Mouse (Mus musculus): ENCODE results near the gene Nrxn3.

- TF ChIP-seq FLI1 (IDR thresholded peaks at IDR 0.05; ENCODE audit: low read length): no peak
- no peak for TF ChIP-seq GATA1 (IDR thresholded peaks at IDR 0.05; ENCODE audit: borderline replicate concordance, low read length)
Measured at GRCm38 (mm10) chr12:89106881-89107584, 384.4 kb downstream of the Nrxn3 start.
